Mouse (Mus musculus) urinary bladder, postnatal 4 days (tissue): ENCODE measurements at regions not wholly inside any gene's neighbourhood (a gene's known extent, or its start where the extent isn't known, plus 50 kb on each side); places are given as distances from the start of the nearest gene placed in this dataset.

ENCODE experiments used
- DNase-seq, 2 experiments: peaks; one replicate each; pipeline ENCODE4 v3.0.0; 2021 to 2022; ENCODE audit warnings: low spot score in 2 of 2

GRCm38 (mm10) chr2:128301709-128302108 lies 175.9 kb downstream of the Bcl2l11 start:
- no peak for DNase-seq

- DNase-seq, result no peak
Measured at GRCm38 (mm10) chr2:128304063-128304712, 178.3 kb downstream of the Bcl2l11 start.

- DNase-seq, result no peak
Measured at GRCm38 (mm10) chr2:128306693-128307092, 180.9 kb downstream of the Bcl2l11 start.

GRCm38 (mm10) chr2:128309541-128310030 lies 183.7 kb downstream of the Bcl2l11 start:
- DNase-seq, result no peak

- peak; percentile 74 to 85 for DNase-seq
Measured at GRCm38 (mm10) chr2:128310081-128310480, 184.2 kb downstream of the Bcl2l11 start.

- peak; percentile 58 to 69 for DNase-seq
Measured at GRCm38 (mm10) chr2:128312084-128312594, 186.3 kb downstream of the Bcl2l11 start.

- no peak for DNase-seq
Measured at GRCm38 (mm10) chr2:128312659-128313581, 187.1 kb downstream of the Bcl2l11 start.

GRCm38 (mm10) chr2:128313582-128313918 lies 187.7 kb downstream of the Bcl2l11 start:
- DNase-seq, result no peak

GRCm38 (mm10) chr2:128313948-128314347 lies 188.1 kb downstream of the Bcl2l11 start:
- DNase-seq, result no peak

GRCm38 (mm10) chr2:128316516-128316915 lies 190.7 kb downstream of the Bcl2l11 start:
- DNase-seq, result no peak

GRCm38 (mm10) chr2:128318266-128318665 lies 192.4 kb downstream of the Bcl2l11 start:
- DNase-seq, result no peak

GRCm38 (mm10) chr2:128318956-128319355 lies 193.1 kb downstream of the Bcl2l11 start:
- no peak for DNase-seq

GRCm38 (mm10) chr2:128321475-128321874 lies 195.6 kb downstream of the Bcl2l11 start:
- DNase-seq, result no peak

- peak in 1 of 2 experiments; percentile 63 for DNase-seq
Measured at GRCm38 (mm10) chr2:128324256-128325096, 198.6 kb downstream of the Bcl2l11 start.

- DNase-seq, result no peak
Measured at GRCm38 (mm10) chr2:128325097-128325421, 199.2 kb downstream of the Bcl2l11 start.

GRCm38 (mm10) chr2:128325456-128325855 lies 199.6 kb downstream of the Bcl2l11 start:
- DNase-seq, result no peak

- DNase-seq, result no peak
Measured at GRCm38 (mm10) chr2:128330833-128331232, 205.0 kb downstream of the Bcl2l11 start.

GRCm38 (mm10) chr2:128331275-128331674 lies 205.4 kb downstream of the Bcl2l11 start:
- DNase-seq, result no peak

GRCm38 (mm10) chr2:128331681-128332080 lies 205.8 kb downstream of the Bcl2l11 start:
- DNase-seq, result no peak

- no peak for DNase-seq
Measured at GRCm38 (mm10) chr2:128333401-128334142, 207.7 kb downstream of the Bcl2l11 start.

- no peak for DNase-seq
Measured at GRCm38 (mm10) chr2:128334143-128334470, 208.3 kb downstream of the Bcl2l11 start.
